Mouse (Mus musculus) layer of hippocampus, adult 2 months (tissue): Measurements from ENCODE around the gene Egln2. TPM values are rescaled to one million over a fixed set of nuclear protein-coding genes. Genes with fewer than 3 reads are reported as not detected.

ENCODE experiments used
- DNase-seq, 2 experiments: peaks; one replicate each; pipeline ENCODE4 v3.0.0; 2022; ENCODE audit warnings: low spot score in 2 of 2
- H3K27ac ChIP-seq: fragments of 200-600 bp; 2 replicates; pipeline ENCODE4 v1.8.1; 2022
- H3K4me3 ChIP-seq: fragments of 200-600 bp; 2 replicates; pipeline ENCODE4 v1.8.1; 2022; ENCODE audit warnings: mild to moderate bottlenecking
- CTCF ChIP-seq: fragments of 200-600 bp; conservative IDR thresholded peaks from 2 replicates; pipeline ENCODE4 v1.8.1; 2022; ENCODE audit warnings: antibody characterized with exemption, mild to moderate bottlenecking, moderate library complexity
- total RNA-seq, 2 experiments: library from RNA; stranded (reverse); gene quantifications; 2 replicates each; pipeline ENCODE4 v1.2.3; 2021

The Egln2 gene
- total RNA-seq, 2 experiments from 2014 or later: 97.4 to 103 TPM

GRCm38 (mm10) chr7:27185986-27186385, 19.4 kb upstream of the Egln2 start:
- no peak for TF ChIP-seq CTCF
- no peak overlapping the region for H3K4me3 ChIP-seq
- DNase-seq: no peak
- H3K27ac ChIP-seq: no peak overlapping the region

DNA sequence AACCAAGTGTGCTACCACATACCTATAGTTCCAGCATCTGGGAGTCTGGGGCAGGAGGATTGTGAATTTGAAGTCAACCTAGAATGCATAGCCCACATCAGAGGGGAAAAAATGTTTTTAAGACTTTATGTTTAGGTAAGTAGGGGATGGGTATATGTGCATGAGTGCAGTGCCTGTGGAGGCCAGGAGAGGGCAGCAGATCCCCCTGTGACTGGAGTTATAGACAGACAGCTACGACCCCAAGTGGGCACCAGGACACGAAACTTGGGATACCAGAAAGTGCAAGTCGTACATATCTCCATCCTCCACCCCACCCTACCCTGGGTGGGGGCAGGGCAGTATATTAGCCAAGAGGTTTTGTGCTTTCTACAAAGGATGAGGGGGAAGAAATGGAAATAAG, 18.4 kb upstream of the Egln2 start:
- Histone ChIP-seq H3K4me3 (no peak overlapping the region), H3K27ac (no peak overlapping the region)
- no peak for DNase-seq
- TF ChIP-seq CTCF: peak; percentile 77

- DNase-seq: no peak
- H3K27ac ChIP-seq: no peak overlapping the region
- H3K4me3 ChIP-seq: no peak overlapping the region
- no peak for TF ChIP-seq CTCF
Observed at GRCm38 (mm10) chr7:27182498-27182897, 15.9 kb upstream of the Egln2 start.

GRCm38 (mm10) chr7:27180837-27181695, 14.5 kb upstream of the Egln2 start, which contains the start of the genes Gm21983 and Mia:
Gene Gm21983, minus strand, starts transcription at chr7:27181086.
Gene Mia, minus strand, starts transcription at chr7:27181157.
- TF ChIP-seq CTCF: no peak
- DNase-seq: no peak
- H3K4me3 ChIP-seq: no peak within 1 kb of the TSS
- peak within 1 kb of the TSS; percentile 86 for H3K27ac ChIP-seq

GRCm38 (mm10) chr7:27180036-27180435, 13.4 kb upstream of the Egln2 start:
- Histone ChIP-seq H3K4me3 (no peak overlapping the region), H3K27ac (peak overlapping the region; percentile 86)
- no peak for TF ChIP-seq CTCF
- DNase-seq: no peak

GRCm38 (mm10) chr7:27179217-27179918, 12.8 kb upstream of the Egln2 start:
- DNase-seq: no peak
- Histone ChIP-seq H3K27ac (peak overlapping the region; percentile 86), H3K4me3 (peak overlapping the region; percentile 79)
- no peak for TF ChIP-seq CTCF

DNA sequence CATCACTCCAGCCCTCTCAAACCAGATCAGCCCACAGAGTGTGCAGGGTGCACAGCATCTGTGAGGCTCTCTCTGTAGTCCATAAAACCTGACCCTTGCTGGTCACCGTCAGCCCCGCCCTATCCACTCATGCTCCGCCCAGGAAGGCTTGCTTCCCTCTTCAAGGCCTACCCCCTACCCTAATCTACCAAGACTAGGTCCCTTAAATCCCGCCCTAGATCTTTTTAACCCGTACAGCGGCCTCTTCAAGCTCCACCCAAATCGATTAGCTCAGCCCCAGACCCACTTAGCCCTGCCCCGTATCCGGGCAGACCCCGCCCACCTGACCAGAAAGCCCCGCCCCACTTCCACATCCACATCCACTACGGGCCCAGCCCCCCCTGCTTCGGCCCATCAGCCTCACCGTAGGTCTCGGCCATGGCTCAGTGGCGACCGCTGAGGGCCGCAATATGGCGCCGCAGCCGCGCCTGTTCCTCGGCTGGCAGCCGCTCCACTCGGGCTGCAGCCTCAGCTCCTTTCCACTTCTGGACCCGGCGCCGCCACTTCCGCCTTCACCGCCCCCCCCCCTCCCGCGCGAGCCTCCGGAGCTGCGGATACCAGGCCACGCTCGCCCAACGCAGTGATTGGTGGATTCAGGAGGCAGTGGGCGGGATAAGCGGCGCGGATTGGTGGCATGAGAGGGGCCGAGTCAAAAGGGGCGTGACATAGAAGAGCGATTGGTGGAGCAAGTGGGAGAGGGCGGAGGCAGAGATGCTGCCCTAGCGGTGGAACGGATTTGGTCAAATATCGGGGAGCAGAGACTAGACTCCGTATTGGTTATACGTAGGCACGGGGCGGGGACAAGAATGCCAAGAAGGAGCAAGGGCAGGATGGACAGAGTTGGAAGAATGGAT, 12.0 kb upstream of the Egln2 start, which contains the start of gene Rab4b:
Gene Rab4b (minus strand): TSS at position 573 of the 893 bp plus-strand sequence.
- DNase-seq: peak; percentile 99 to 100
- peak; percentile 79 for TF ChIP-seq CTCF
- Histone ChIP-seq H3K27ac (peak within 1 kb of the TSS; percentile 92), H3K4me3 (peak within 1 kb of the TSS; percentile 79)

GRCm38 (mm10) chr7:27177942-27178323, 11.3 kb upstream of the Egln2 start:
- Histone ChIP-seq H3K27ac (peak overlapping the region; percentile 92), H3K4me3 (peak overlapping the region; percentile 79)
- no peak for TF ChIP-seq CTCF
- no peak for DNase-seq

DNA sequence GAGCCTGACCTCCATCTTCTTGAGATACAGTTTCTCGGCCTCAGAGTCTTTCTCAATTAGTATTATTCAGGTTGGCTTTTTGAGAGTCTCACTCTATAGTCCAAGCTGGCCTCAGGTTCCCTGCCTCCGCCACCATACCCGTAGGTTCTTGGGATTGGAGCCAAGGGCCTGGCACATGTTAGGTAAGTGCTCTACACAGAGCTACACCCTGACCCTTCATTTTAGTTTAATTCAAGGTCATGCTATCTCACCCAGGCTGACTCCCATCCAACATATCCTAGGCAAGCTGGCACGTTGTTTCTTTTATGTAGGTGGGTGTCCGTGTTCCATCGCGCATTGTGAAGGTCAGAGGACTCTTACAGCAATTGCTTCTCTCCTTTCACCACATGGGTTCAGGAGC, 8.3 kb upstream of the Egln2 start:
- no peak overlapping the region for H3K27ac ChIP-seq
- DNase-seq: no peak
- no peak for TF ChIP-seq CTCF
- H3K4me3 ChIP-seq: no peak overlapping the region

DNA sequence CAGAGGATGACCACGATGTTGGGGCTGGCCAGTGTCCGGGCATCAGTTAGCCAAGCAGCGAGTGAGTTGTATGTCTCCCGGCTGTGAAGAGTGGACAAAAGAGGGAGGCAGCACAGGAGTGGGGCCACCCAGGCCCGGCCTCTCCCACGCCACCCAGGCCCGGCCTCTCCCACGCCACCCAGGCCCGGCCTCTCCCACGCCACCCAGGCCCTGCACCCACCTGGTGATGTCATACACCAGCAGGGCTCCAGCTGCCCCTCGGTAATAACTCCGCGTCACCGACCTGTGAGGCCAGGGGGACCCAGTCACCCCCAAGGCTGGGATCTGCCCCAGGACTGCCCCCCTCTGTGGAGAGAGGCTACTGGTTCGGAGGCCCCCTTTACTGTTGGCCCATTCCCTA, 7.9 kb upstream of the Egln2 start:
- DNase-seq: no peak
- TF ChIP-seq CTCF: no peak
- Histone ChIP-seq H3K27ac (no peak overlapping the region), H3K4me3 (no peak overlapping the region)

GRCm38 (mm10) chr7:27170981-27171380, 4.4 kb upstream of the Egln2 start:
- H3K27ac ChIP-seq: no peak overlapping the region
- TF ChIP-seq CTCF: no peak
- DNase-seq: no peak
- no peak overlapping the region for H3K4me3 ChIP-seq

DNA sequence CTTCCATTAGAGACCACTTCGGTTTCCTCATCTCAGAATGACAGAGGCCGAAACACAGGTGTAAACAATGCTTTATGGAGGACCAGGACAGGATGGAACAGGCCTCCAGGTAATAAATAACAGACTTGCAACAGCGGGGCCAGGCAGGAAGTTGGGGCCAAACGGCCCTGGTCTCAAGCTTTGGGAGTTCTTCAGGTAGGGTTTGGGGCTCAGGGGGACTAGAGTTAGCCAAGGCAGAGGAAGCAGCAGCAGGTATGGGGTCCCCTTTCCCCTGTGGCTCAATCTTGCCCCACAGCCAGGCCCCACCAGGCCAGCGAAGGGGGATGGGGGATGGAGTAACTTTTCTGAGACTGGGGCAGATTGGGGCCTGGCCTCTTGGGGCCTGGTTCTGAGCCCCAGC, 1.8 kb upstream of the Egln2 start:
- no peak overlapping the region for H3K27ac ChIP-seq
- no peak for TF ChIP-seq CTCF

DNA sequence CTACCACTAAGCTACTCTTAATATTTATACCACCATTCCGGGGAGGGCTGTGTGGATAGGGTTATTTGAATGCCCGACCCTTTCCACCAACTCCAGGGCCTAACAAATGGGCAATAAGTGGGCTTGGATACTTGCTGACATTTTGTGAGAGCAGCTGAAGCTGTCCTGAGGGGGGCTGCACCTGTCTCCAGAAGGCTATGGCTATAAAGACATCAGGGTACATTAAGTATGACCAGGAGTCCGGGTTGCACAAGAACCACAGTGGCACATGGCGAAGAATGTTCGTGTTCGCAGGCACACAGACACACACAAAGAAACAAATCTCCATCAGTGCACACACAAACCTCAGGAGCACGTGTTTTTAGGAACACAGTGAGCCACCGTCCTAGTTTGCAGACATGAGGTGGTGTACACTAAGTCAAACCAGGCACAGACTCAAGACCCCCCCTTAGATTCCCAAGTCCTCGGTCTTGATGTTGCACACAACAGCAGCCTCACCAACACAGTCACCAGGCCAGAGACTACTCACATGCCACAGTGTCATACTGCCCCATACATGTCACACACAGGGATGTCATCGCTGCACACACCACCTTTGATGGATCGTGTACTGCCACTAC, 983 bp upstream of the Egln2 start:
- no peak for TF ChIP-seq CTCF
- peak overlapping the region; percentile 91 for H3K4me3 ChIP-seq
- no peak for DNase-seq
- peak overlapping the region; percentile 99 for H3K27ac ChIP-seq

More for the DNA sequence above, 1.8 kb upstream of the Egln2 start:
- no peak for DNase-seq
- no peak overlapping the region for H3K4me3 ChIP-seq
